9 mouse cellular contexts compared by ENCODE assay signal in genomic region chr2:30715720-30716310, GRCm38 (mm10).
DNase-seq lines count a peak whose midpoint lies in the region; ATAC-seq and TF ChIP-seq lines count a peak whose summit lies in the region.
"Had no signal": no experiment of that assay in that cellular context is flagged by ENCODE, and none has a peak within 500 bp of the region (broad histone marks: within the 10 kb centered on the region; RNA-seq: fewer than 3 reads in every experiment).

No protein-coding gene starts in this region.

- no peak for ATAC-seq in liver, embryonic 11.5 days (replicated peaks; ENCODE audit: low FRiP score)
- no peak for ATAC-seq in liver, postnatal 0 days
- ATAC-seq in hindbrain, embryonic 15.5 days (ENCODE audit: low FRiP score, low read depth): no peak
- ATAC-seq in neural tube, embryonic 15.5 days (ENCODE audit: low FRiP score): no peak
- no peak for ATAC-seq in erythroid progenitor cell, adult 5-6 weeks (replicated peaks; ENCODE audit: low FRiP score, poor library complexity, severe bottlenecking)

- TF ChIP-seq CTCF in liver, postnatal 0 days (IDR thresholded peaks at IDR 0.05; ENCODE audit: low read depth): no peak

- H3K36me3 ChIP-seq in liver, embryonic 11.5 days (ENCODE audit: control insufficient read depth, insufficient read depth, low read length): no peaks in the 10 kb centered on the region
- no peaks in the 10 kb centered on the region for H3K36me3 ChIP-seq in liver, postnatal 0 days (replicated peaks; ENCODE audit: insufficient read depth, low read length)
- H3K36me3 ChIP-seq in hindbrain, embryonic 15.5 days: no peaks in the 10 kb centered on the region
- H3K36me3 ChIP-seq in neural tube, embryonic 15.5 days: no peaks in the 10 kb centered on the region

- peak overlapping the region; percentile 93; the same call in 1 of the 2 replicates for H3K27ac ChIP-seq in liver, embryonic 11.5 days (ENCODE audit: low read depth, low read length)
- H3K27ac ChIP-seq in liver, postnatal 0 days (ENCODE audit: low read depth): no peak overlapping the region
- H3K27ac ChIP-seq in hindbrain, embryonic 15.5 days (replicated peaks): peak overlapping the region; percentile 97
- 0 out of 2 replicates have a peak overlapping the region, but pooled peaks have one; percentile 98 for H3K27ac ChIP-seq in neural tube, embryonic 15.5 days (replicated peaks)

- H3K9ac ChIP-seq in liver, embryonic 11.5 days (ENCODE audit: low read depth, low read length): peak overlapping the region; percentile 49
- no peak overlapping the region for H3K9ac ChIP-seq in liver, postnatal 0 days (replicated peaks)
- no peak overlapping the region for H3K9ac ChIP-seq in hindbrain, embryonic 15.5 days
- H3K9ac ChIP-seq in neural tube, embryonic 15.5 days (replicated peaks): no peak overlapping the region

- DNase-seq in adrenal gland, adult (ENCODE audit: inconsistent age in 2 of 2, low spot score in 1 of 2): peak; percentile 26 to 47
- DNase-seq in adrenal gland, postnatal 25 days: no peak
- DNase-seq in liver, embryonic 11.5 days (ENCODE audit: low spot score): no peak
- no peak for DNase-seq in liver, postnatal 0 days
- DNase-seq in adrenal gland, postnatal 10 days: no peak

- H3K27me3 ChIP-seq in liver, embryonic 11.5 days (replicated peaks; ENCODE audit: control insufficient read depth, insufficient read depth, low read length): peaks cover 35% of the 10 kb centered on the region
- peaks cover 31% of the 10 kb centered on the region for H3K27me3 ChIP-seq in liver, postnatal 0 days (ENCODE audit: insufficient read depth, low read length)
- H3K27me3 ChIP-seq in hindbrain, embryonic 15.5 days: no peaks in the 10 kb centered on the region
- no peaks in the 10 kb centered on the region for H3K27me3 ChIP-seq in neural tube, embryonic 15.5 days (replicated peaks)

- no peaks in the 10 kb centered on the region for H3K9me3 ChIP-seq in liver, embryonic 11.5 days (ENCODE audit: control insufficient read depth, low read length)
- no peaks in the 10 kb centered on the region for H3K9me3 ChIP-seq in liver, postnatal 0 days (ENCODE audit: low read length)
- no peaks in the 10 kb centered on the region for H3K9me3 ChIP-seq in hindbrain, embryonic 15.5 days
- no peaks in the 10 kb centered on the region for H3K9me3 ChIP-seq in neural tube, embryonic 15.5 days (replicated peaks)

- 57% methylated on average over 4 of the region's 4 CpGs for WGBS in liver, embryonic 11.5 days
- 48% methylated on average over 4 of the region's 4 CpGs for WGBS in liver, postnatal 0 days (ENCODE audit: insufficient replicate concordance)
- 69% methylated on average over 4 of the region's 4 CpGs for WGBS in hindbrain, embryonic 15.5 days
- WGBS in neural tube, embryonic 15.5 days: 81% methylated on average over 4 of the region's 4 CpGs

- H3K4me3 ChIP-seq in liver, embryonic 11.5 days (ENCODE audit: low read depth, low read length): no peak overlapping the region
- no peak overlapping the region for H3K4me3 ChIP-seq in liver, postnatal 0 days (ENCODE audit: low read depth, low read length)
- no peak overlapping the region for H3K4me3 ChIP-seq in hindbrain, embryonic 15.5 days
- H3K4me3 ChIP-seq in neural tube, embryonic 15.5 days (replicated peaks): no peak overlapping the region
- H3K4me3 ChIP-seq: erythroblast, embryonic 14.5 days had no signal

- H3K4me1 ChIP-seq in liver, embryonic 11.5 days (replicated peaks; ENCODE audit: control insufficient read depth, insufficient read depth, low read length): peaks cover 62% of the 10 kb centered on the region
- peaks cover 41% of the 10 kb centered on the region for H3K4me1 ChIP-seq in liver, postnatal 0 days (ENCODE audit: insufficient read depth)
- H3K4me1 ChIP-seq in hindbrain, embryonic 15.5 days (replicated peaks): peaks cover 80% of the 10 kb centered on the region
- peaks cover 79% of the 10 kb centered on the region for H3K4me1 ChIP-seq in neural tube, embryonic 15.5 days

- peak overlapping the region; percentile 87 for H3K4me2 ChIP-seq in liver, embryonic 11.5 days
- no peak overlapping the region for H3K4me2 ChIP-seq in liver, postnatal 0 days (ENCODE audit: low read depth, low read length)
- H3K4me2 ChIP-seq in hindbrain, embryonic 15.5 days: no peak overlapping the region
- no peak overlapping the region for H3K4me2 ChIP-seq in neural tube, embryonic 15.5 days

- TF ChIP-seq EP300 in liver, postnatal 0 days (IDR thresholded peaks at IDR 0.05; ENCODE audit: low read depth): no peak

Comparison
In these comparisons a context has a peak if more than half of its experiments do, and no peak if none do; other contexts are left out.
1. DNase-seq: peak in adrenal gland, adult (2 of 2); none in adrenal gland, postnatal 25 days (single experiment), liver, embryonic 11.5 days (single experiment), liver, postnatal 0 days (single experiment) and adrenal gland, postnatal 10 days (single experiment).